Mouse (Mus musculus): ENCODE data around the gene Slc47a1.

Slc47a1 gene

DNA sequence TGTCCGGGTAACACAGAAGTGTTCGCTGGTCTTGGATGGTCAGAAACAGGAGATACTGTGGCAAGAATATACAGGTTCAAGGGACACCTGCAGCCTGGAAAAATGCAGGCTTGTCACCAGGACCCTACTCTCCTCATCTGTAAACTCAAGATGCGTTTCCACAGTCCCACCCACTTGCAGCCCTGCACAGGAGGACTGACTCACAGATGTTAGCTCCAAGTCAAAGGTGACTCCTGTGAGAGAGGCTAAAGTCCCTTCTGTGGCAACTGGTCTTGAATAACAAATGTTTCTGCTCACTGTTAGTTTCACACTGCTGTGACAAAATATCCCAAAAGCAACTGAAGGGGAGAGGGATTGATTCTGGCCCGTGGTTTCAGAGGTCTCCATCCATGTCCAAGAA is 506 bp upstream of the Slc47a1 start:
- no peak for DNase-seq (ENCODE audit: low read depth, low spot score)

DNA sequence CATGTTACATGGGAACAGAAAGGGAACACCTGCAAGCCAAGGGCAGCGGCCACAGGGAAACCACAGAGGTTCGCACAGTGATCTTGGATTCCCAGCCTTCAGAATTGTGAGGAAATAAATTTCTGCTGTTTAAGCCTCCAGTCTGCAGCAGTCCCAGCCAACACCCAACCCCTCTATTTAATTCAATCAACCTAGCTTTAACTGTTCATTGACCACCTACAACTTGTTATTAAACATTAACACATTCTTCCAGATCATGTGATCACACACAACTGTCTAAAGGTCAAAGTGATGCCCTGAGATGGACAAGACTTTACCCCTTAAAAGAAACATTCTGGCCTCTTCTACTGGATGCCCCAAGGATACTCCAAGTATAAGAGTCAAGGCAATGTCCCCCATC is 9.5 kb downstream of the Slc47a1 start:
- DNase-seq (ENCODE audit: low read depth, low spot score): no peak

DNA sequence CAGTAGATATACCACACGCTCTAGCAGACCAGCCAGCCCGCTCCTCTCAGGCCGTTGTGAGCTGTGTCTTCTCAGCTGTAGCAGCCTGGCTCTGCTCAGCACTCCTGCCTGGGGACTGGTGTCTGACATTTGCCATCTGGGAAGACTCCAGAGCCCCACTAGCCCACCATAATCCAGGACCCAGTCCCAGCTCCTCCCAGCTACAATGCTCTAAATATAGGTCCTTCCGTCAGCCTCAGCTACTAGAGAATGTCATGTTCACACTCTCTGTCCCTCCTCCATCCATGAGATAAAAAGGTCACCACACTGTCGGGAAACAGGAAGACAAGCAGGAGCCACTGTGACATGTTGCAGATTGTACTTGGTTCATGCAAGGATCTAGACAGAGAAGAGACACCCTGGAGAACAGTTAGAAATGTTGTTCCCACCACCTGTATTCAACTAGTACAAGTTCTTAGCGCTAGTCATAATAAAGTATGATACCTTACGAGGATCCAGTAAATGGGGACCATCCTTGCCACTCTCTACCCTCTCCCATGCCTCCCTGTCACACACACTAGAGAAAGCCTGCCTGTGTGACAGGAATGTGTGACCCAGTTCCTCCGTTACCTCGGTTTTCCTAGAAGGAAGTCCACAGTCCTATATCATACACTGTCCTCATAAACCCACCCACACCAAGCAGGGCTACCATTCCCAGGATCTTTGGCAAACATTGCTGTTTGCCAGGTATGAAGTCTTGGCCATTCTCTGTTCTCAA is 11.4 kb downstream of the Slc47a1 start:
- DNase-seq (ENCODE audit: low read depth, low spot score): no peak

DNA sequence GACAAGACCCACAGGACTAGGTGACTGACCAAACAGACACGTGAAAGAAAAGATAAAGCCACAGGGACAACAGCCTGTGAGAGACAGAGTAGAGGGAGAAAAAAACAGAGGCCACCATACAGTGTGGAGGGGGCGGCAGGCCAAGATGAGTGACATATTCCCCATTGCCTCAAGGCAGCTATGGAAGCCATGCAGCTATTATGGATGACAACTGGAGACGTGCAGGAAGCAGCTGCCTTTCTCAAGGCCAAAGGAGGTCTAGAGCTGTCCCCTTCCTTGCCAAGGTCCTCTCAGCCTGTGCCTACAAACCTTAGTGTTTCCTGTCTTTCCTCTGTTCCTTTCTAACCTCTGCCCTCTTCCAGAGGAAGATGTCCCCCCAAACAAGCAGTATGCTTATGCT is 12.2 kb downstream of the Slc47a1 start:
- no peak for DNase-seq (ENCODE audit: low read depth, low spot score)

DNA sequence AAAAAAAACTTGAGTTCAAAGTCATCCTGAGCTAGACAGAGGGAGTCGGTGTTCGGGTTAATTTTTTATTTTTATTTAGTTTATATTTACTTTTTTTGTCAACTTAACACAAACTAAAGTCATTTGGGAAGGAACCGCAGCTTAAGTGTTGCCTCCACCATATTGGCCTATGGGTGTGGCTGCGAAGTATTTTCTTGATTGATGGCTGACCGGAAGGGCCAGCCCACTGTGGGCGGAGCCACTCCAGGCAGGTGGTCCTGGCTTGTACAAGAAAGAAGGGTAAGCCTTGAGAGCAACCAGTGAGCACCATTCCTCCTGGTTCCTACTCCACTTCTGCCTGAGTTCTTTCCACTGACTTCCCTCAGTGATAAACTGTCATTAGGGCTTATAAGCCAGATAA is 14.0 kb downstream of the Slc47a1 start:
- DNase-seq (ENCODE audit: low read depth, low spot score): no peak

DNA sequence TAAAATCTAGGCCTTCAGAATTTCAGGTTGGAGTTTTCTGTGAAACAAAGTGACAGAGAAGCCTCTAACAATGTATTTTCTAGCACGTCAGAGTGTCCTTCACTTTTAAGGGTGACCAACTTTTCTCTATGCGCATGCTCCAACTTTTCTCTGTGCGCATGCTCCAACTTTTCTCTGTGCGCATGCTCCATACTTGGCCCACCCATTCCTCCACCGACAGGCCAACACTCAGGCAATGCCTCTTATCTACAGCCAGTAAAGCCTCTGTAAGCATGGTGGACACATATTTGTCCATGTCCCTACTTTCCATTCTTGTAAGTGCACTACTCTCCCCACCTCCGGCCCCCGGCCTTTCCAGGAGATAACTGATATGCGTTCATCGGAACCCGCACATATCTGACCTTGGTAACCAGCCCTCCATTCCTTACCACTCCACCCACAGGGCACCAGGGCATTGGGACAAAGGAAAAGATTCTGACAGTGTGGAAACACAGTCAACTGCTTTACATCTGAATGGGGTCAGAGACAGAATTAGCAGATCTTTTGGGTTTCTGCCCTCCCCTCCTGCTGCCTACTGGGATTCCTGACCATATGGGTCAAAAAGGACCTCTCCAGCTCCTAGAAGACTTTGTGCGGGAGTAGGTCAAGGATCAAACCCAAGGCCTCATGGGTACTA is 16.5 kb downstream of the Slc47a1 start:
- no peak for DNase-seq (ENCODE audit: low read depth, low spot score)

DNA sequence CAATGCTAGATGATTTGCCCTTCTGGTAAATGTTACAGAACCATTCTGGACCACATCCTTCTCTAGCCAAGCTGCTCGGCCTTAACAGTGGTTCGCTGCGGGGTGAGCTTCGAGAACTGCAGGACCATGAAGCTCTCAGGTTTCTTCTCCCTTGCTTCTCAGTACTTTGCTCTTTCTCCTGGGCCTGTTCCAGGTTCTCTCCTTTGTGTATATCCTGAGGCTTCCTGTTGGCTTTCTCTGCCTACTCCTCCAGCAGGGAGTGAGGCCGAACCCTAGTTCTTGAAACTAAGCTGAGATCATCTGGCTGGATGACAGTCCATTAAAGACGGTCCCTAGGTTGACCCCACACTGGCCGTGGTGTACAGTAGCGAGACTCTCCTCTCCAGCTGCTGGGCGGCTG is 21.5 kb downstream of the Slc47a1 start:
- DNase-seq (ENCODE audit: low read depth, low spot score): no peak

DNA sequence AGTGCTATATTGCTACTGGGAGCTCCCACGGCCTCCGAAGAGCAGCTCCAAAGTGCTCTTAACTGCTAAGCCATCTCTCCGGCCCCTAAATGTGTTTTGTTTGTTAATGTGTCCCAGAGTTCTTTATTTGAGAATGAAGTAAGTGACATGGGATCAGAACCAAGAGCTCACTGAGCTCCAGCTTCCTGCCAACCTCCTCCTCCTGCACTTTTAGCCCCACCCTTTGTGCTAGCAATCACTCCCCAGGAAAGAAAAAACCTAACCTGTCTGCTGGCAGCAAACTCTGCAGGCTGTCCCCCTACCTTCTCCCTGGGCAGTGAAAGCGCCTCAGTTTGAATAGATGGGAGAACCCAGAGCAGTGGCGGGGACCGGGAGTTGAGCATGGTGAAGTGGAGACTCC is 22.0 kb downstream of the Slc47a1 start:
- DNase-seq (ENCODE audit: low read depth, low spot score): no peak

DNA sequence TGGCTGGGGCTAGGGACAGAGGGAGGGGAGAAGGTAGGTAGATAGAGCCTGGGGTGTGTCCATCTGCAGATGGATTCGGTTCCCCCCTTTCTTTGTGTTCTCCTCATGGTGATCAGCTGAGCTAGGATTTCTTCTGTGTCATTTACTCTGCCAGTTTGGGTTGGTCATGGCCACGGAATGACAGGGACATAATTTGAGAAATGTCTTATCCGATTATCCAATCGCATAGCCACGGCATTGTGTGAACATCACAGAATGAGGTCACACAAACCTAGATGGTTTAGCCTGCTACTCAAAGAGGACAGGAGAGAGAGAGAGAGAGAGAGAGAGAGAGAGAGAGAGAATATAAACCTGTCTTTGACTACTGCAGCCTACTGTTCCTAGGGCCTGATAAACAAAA is 22.8 kb downstream of the Slc47a1 start:
- no peak for DNase-seq (ENCODE audit: low read depth, low spot score)

DNA sequence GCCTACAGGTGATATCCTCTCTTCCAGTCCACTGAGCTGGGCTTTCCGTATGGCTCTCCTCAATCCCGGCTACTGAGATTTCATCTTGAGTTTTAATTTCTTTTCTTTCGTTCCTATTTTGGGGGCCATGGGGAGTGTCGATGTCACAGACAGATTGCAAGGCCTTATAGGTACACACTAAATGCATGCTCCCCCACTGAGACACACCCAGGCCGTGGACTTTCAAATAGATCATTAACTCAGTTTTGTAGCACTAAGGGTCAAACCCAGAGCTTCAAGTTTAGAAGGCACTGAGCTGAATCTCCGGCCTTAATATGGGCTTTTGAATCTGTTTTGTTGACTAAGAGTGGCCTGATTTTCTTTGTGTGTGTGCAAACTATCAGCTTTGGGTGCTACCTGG is 23.8 kb downstream of the Slc47a1 start:
- no peak for DNase-seq (ENCODE audit: low read depth, low spot score)

DNA sequence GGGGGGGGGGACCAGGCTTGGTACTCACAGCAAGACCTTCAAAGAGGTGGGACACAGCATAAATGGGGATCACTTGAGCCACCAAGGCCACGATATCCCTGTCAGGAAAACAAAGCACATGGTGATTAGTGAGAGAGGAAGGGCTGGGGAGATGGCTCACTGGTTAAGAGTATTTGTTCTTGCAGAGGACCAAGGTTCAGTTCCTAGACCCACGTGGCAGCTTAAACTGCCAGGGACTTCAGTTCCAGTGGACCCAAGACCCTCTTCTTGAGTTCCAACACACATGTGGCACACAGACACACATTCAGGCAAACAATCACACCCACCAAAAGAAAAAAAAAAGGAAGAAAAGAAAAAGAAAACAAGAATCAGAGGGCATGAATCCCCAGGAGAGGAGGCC is 25.1 kb downstream of the Slc47a1 start:
- DNase-seq (ENCODE audit: low read depth, low spot score): no peak

DNA sequence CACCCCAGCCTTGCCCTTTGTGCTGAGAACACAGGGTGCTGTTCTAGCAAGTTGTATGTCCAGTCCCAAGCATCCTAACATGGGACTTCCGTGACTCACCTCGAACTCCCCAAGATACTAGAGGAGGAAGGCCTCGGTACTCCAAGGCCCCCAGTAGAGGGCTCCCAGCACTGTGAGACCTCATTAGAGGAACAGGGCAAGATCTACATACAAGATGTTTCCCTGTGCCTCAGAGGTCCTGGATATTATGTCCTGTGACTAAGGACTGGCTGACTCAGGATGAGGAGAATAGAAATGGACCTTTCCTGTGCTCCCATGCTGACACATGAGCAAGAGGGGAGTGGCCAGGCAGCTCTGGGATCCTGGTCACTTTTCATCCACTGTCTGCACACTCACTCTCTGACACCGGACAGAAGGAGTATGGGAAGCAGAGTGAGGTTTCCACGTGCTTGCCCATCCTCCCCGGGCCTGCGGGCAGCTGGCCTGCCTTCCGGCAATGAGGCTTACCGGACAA is 25.9 kb downstream of the Slc47a1 start:
- no peak for DNase-seq (ENCODE audit: low read depth, low spot score)

DNA sequence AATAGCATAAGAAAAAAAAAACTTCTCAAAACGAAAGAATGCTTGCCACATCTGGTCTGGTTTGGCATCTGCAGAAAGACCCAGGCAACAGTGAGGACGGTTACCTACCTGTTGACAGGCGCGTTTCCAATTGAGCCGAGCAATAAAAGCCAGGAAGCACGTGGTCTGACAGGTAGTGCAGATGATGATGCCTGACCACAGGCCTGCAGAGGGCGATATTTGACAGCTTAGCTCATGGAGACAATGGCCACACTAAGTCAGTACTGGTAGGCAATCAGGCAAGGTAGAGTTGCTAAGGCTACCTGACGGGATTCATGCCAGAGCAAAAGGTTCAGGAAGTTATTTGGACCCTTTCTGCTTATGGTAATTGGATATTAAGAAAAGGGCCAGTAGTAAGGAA is 28.8 kb downstream of the Slc47a1 start:
- DNase-seq (ENCODE audit: low read depth, low spot score): peak; percentile 54

DNA sequence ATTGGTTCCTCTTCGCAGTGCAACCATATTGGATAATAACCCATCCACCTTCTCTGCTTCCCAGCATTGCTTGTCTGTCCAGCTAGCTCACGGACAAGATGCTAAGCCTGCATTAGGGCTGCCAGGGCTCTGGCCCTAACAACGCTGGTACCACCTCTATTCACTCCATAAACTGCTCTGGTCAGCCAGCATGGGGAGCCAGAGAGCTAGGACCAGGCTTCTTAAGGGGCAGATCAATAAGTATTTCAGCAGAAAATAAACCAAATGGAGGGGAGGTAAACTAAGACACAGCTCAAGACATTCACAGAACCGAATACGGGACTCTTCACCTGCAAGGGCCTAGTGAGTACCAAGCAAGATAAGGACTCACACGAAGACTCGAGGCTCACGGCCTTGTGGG is 32.0 kb downstream of the Slc47a1 start:
- no peak for DNase-seq (ENCODE audit: low read depth, low spot score)

DNA sequence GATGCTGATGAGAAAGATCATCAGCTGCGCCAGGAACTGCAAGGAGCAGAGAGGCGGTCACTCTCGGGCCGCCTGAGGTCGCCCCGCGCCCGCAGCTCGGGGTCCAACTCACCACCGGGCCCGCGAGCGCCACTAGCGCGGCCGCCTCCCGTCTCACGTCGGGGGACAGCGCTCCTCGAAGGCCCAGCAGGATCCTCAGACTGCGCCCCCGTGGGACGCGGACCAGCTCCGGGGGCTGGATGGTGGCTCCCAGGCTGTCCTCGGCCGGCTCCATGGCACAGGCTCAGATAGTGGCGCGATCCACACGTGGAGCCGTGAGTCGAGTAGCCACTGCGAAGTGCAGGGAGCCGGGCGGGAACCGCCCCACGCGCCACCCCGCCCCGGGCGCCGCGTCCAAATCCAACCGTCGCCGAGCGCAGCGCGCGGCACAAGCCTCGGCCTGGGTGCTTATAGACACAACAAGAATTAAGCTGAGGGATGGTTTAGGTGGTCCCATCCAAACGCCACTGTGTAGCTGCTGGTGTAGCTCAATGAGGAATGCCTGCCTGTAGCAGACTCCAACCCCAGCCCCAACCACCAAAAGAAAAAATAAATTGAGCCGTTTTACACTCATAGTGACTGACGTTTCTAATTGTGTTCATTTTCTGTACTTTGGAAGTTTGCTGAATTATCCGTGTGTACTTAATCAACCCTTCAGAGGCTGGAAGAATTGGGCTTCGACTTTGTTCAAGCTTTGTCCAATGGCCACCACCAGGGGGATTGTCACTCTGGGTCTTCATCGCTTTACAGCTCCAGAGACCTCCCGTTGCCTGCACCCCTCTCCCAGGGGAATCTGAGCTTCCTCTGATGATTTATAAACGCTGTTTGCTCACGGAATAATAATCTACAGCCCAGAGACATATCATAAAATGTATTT is 35.4 kb downstream of the Slc47a1 start, which contains the start of gene Slc47a2:
Gene Slc47a2, minus strand, starts transcription at position 356 of the 916 bp plus-strand sequence.
- DNase-seq (ENCODE audit: low read depth, low spot score): peak; percentile 55

DNA sequence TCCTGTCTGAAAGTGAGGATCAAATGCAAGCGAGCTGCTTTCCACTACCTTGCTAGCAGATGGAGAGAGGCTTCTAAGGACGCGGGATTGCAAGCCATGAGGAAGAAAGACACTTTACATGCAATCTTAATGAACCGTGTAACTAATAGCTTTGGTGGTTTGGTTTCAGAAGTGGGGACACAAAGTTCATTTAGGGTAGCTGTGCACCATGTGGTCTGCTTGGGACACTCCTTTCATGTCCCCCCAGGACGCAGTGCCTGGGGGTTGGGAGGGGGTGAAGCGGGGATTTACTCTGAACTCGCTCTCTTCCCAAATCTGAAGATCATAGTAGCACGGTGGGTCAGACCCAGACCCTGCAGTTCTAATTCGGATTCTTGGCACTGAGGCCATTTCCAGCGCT is 36.2 kb downstream of the Slc47a1 start:
- DNase-seq (ENCODE audit: low read depth, low spot score): peak; percentile 15

DNA sequence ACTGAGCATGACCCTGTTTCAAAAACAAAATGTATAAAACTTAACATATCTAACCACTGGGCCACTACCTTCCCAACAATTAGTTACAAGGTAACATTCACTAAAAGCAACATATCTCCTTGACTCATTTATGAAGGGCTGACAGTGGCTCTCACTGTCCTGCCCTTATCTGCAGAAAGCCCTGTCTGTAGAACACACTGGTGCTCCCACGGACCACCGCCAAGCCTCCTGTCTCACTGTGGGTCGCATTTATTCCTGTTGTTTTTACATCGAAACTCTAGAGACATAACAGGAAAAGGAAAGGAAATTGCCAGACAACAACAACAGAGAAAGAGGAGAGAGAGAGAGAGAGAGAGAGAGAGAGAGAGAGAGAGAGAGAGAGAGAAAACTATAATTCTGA is 36.9 kb downstream of the Slc47a1 start:
- no peak for DNase-seq (ENCODE audit: low read depth, low spot score)

DNA sequence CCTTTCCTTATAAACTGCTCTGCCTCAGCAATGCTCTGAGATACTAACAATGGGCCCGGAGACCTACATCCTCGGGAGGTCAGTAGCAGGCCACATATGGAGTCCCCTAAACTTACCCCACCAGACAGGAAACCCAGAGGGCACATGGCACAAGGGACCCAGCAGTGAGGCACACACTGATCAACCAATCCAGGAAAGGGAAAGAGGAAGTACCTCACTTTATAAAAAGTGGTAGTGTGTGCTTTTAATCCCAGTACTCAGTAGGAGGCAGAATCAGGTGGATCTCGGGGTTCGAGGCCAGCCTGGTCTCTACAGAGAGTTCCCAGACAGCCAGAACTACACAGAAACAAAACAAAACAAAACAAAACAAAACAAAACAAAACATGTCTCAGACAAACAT is 37.8 kb downstream of the Slc47a1 start:
- DNase-seq (ENCODE audit: low read depth, low spot score): no peak

DNA sequence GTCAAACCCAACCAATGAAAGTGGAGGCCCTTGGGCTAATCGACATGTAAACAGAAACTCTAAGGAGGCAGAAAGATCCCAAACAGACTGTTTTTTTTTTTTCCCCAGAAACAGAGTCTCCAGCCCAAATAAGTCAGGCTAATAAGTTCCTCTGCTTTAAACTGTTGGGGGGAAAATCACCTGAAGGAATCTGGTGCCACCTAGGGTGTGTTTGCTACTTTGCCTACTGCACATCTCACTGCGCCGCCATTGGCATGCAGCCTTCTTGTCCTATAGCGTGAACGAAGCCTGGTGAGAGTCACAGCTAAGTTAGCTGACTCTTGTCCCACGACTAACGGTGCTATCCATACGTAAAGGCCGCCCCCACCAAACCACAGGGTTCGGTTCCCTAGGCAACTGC is 40.6 kb downstream of the Slc47a1 start:
- DNase-seq (ENCODE audit: low read depth, low spot score): no peak

DNA sequence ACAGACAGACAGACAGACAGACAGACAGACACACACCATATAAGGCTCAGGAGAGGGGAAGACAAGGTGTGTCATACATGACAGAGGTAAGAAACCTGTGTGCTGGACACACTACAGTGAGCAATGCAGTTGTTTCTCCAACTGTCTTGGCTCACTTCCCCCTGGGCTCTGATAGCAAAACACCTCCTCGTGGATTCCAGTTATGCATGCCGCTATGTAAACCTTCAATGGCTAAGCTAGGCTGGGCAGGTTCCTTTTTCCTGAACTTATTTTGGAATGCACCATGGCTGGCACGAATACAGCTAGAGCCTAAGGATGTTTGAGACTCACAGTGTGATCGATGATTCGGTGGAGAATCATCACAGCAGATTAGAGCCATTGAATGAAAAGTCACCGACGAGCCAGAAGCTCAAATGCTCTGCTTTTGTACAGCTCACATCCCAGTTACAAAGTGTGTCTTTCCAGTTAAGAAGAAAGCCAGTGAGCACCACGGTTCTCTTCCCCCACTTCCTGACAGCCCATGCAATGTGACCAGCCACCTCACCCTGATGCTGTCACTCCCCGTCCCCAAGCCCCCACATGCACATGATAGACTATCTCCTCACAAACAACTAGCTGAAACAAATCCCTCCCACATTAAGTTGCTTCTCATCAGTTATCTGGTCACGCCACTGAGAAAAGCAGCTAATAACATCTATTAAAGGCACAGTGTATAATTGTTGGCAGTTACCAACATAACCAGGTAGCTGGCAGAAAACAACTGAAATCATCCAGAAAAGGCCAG is 57.0 kb downstream of the Slc47a1 start:
- DNase-seq (ENCODE audit: low read depth, low spot score): no peak

DNA sequence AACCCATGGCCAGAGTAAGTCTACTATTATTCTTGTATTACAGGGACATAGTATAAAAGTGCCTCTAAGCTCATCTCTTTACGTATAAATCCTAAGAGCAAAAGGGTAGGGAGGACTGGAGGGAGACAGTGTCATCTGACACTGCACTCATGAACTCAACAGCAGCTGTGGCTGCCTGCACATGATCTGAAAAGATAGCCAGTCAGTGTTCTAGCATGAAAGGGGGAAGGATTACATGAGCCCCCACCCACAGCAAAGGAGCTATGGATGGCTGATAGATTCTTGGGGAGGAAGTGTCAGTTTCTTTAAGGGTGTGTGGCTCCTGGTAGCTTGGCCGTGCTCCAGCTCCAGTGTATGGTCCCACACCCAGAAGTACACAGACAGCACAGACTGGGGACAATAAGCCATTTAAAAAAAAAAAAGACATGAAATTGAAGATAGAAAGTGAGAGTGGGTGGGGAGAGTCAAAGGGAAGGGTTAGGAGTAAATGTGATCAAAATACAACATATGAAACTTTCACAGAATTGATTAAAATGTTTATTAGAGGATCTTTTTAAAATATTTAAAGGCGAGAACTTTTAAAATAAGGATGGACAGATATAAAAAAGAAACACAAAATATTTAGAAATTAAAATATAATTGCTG is 58.1 kb downstream of the Slc47a1 start:
- no peak for DNase-seq (ENCODE audit: low read depth, low spot score)

Data from mesoderm, embryonic 11.5 days (tissue).